Mouse (Mus musculus): ENCODE measurements around the gene Fam72a.

GRCm38 (mm10) chr1:131573721-131574120 is 46.0 kb downstream of the Fam72a start:
- TF ChIP-seq POLR2A (IDR thresholded peaks at IDR 0.05; ENCODE audit: insufficient read depth, low read length) (no peak), CTCF (IDR thresholded peaks at IDR 0.05; ENCODE audit: low read depth, low read length) (no peak)
